Mouse (Mus musculus): Measurements from ENCODE around the gene Trim56.

DNA sequence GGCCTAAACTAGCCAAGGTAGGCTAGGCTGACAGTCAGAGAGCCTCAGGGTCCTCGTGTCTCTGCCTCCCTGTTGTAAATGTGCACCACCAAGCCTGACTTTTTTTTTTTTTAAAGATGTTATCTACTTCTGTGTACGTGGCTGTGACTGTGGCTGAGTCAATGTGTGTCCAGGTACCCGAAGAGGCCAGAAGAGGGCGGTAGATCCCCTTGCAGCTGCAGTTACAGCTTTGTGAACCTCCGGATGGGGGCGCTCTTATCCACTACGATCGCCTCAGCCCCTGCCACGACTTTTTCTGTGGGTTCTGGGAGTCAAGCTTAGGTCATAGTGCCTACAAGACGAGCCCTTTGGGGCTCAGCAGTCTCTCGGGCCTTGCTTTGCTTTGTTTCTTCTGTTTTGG is 43.5 kb upstream of the Trim56 start:
- peak; percentile 60 for TF ChIP-seq CTCF (IDR thresholded peaks at IDR 0.05; ENCODE audit: low read depth, low read length)
- TF ChIP-seq POLR2A (IDR thresholded peaks at IDR 0.05; ENCODE audit: extremely low read depth, insufficient read depth, low read length): no peak
